Mouse (Mus musculus) embryonic facial prominence, embryonic 13.5 days (tissue): Measurements from ENCODE around the gene Cutc. TPM values are rescaled to one million over a fixed set of nuclear protein-coding genes. Genes with fewer than 3 reads are reported as not detected.

Experiments used
- ATAC-seq: fragments of 200-750 bp; cut with Nextera tagmentation; 2 replicates; pipeline ENCODE4 v1.8.0; 2017; ENCODE audit warnings: low read depth; ENCODE audit not compliant: insufficient number of reproducible peaks, insufficient read depth, low FRiP score, low TSS enrichment
- H3K27ac ChIP-seq: fragments of 300-500 bp; sonication (generic); 2 replicates; pipeline ENCODE4 v1.5.1; 2015; ENCODE audit warnings: moderate library complexity, mild to moderate bottlenecking, inconsistent platforms
- H3K27me3 ChIP-seq: fragments of 300-500 bp; sonication (generic); 2 replicates; pipeline ENCODE4 v1.6.1; 2015; ENCODE audit warnings: mild to moderate bottlenecking, inconsistent platforms
- H3K36me3 ChIP-seq: fragments of 300-500 bp; sonication (generic); 2 replicates; pipeline ENCODE4 v1.6.1; 2015; ENCODE audit warnings: mild to moderate bottlenecking, inconsistent platforms
- H3K4me1 ChIP-seq: fragments of 300-500 bp; sonication (generic); 2 replicates; pipeline ENCODE4 v1.6.1; 2015; ENCODE audit warnings: inconsistent platforms
- H3K4me2 ChIP-seq: fragments of 300-500 bp; sonication (generic); 2 replicates; pipeline ENCODE4 v1.6.1; 2015; ENCODE audit warnings: moderate library complexity, mild to moderate bottlenecking, inconsistent platforms
- H3K4me3 ChIP-seq: fragments of 300-500 bp; sonication (generic); 2 replicates; pipeline ENCODE4 v1.5.1; 2015; ENCODE audit warnings: mild to moderate bottlenecking, inconsistent platforms
- H3K9ac ChIP-seq: fragments of 300-500 bp; sonication (generic); 2 replicates; pipeline ENCODE4 v1.6.1; 2015; ENCODE audit warnings: mild to moderate bottlenecking, inconsistent platforms
- H3K9me3 ChIP-seq: fragments of 300-500 bp; sonication (generic); 2 replicates; pipeline ENCODE4 v1.6.1; 2016; ENCODE audit warnings: inconsistent platforms
- WGBS: fragments of 180-500 bp; shearing (Covaris S2); methylation state at CpG from one replicate; pipeline ENCODE4 v1.1.7; 2015; ENCODE audit warnings: mixed read lengths; 5-methylcytosine and 5-hydroxymethylcytosine counted together
- polyA plus RNA-seq: library from polyadenylated mRNA; unstranded; fragments of >200 nt; fragmentation: Nextera tagmentation; extraction: Ambion mirVana; gene quantifications from 2 replicates; pipeline ENCODE4 v1.2.1, GENCODE M21; 2015

The Cutc gene
- polyA plus RNA-seq: 12.4 and 13.4 TPM in 2 replicates

DNA sequence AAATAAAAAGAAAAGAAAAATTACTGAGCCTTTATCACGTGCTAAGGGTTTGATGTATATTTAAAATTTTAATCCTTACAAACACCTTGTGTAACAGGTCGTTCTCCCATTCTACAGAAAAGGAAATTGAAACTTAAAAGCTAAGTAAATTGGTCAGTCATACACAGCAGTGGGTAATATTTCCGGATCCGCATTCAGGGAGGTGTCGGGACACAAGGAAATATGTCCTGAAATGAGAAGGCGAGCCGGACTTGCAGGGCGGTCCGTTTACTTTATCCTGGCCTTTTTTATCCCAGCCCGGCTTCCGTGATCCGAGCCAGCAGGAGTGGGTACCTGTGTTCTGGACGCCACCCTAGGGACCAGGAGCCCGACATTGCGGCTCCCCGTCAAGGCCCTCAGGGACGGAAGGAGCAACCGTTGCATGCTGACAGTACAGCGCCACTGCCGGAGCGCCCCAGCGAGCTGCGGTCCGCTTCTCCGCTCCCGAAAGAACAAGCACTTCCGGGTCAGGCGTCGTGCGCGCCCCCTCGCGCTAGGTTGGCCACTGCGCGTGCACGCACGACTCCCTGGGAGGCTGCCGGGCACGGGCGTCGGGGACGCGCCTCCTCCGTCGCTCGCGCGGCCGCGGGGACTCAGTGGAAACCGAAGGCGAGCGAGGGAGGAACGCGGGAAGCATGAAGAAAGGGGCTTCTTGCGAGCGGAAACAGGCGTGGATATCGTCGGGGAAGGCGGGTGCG is at the start of gene Cutc, which contains the start of gene Cox15:
Cutc (plus strand) TSS at position 508 of the 737 bp plus-strand sequence.
Cox15 (minus strand) TSS at position 512 of the 737 bp plus-strand sequence.
- H3K9ac ChIP-seq: peak within 1 kb of the TSS; percentile 83
- H3K4me2 ChIP-seq: peak within 1 kb of the TSS; percentile 59
- ATAC-seq: peak; percentile 85
- H3K4me3 ChIP-seq: peak within 1 kb of the TSS; percentile 70
- no peaks in the 10 kb centered on the region for H3K27me3 ChIP-seq
- H3K9me3 ChIP-seq: no peaks in the 10 kb centered on the region
- peaks cover 27% of the 10 kb centered on the region for H3K36me3 ChIP-seq
- H3K4me1 ChIP-seq: peaks cover 10% of the 10 kb centered on the region
- H3K27ac ChIP-seq: peak within 1 kb of the TSS; percentile 96
- WGBS: under 1% methylated on average over 62 of the region's 62 CpGs

DNA sequence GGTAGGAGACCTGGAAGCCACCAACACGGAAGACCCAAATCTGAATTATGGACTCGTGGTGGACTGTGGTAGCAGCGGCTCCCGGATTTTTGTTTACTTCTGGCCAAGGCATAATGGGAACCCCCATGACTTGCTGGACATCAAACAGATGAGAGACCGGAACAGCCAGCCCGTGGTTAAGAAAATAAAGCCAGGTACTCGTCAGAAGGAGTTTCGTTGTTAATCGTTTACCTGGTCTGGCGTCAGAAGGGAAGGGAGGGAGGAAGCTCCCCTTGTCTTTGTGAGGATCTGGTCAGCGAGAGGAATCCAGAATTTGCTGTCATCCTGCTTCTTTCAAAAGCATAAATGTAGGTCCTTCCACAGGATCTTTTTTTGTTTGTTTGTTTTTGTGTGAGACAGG is 48.6 kb upstream of the Cutc start:
- ATAC-seq: no peak
- H3K27me3 ChIP-seq: no peaks in the 10 kb centered on the region
- no peak overlapping the region for H3K27ac ChIP-seq
- WGBS: 86% methylated on average over 11 of the region's 11 CpGs
- H3K36me3 ChIP-seq: peaks cover 77% of the 10 kb centered on the region
- no peak overlapping the region for H3K9ac ChIP-seq
- H3K4me1 ChIP-seq: no peaks in the 10 kb centered on the region
- H3K4me2 ChIP-seq: no peak overlapping the region
- H3K4me3 ChIP-seq: no peak overlapping the region
- H3K9me3 ChIP-seq: no peaks in the 10 kb centered on the region

DNA sequence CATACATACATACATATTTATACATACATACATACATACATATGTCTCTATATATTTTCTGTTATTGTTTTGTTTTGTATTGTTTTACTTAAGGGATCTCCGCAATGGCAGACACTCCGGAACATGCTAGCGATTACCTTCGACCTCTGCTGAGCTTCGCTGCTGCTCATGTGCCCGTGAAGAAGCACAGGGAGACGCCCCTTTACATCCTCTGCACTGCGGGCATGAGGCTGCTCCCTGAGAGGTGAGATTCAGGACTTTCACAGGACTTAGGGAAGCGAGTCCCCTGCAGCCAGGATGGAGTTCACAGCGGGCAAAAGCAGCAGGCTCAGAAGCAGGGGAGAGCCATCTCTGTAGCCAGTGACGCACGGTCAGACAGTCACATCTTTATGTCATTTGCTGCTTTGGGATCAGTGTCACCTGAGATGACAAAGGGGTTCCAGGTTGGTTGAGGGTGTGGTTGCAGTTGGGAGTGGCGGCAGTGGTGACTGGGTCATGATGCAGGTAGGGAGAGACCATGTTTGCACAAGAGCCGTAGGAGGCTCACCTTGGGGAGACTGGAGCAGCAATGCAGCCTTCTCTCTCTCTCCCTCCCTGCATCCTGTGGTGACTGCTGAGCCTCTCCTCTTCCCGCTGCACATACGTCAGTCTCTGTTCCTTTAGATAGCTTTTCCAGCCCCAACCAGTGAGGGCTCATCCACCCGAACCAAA is 47.9 kb upstream of the Cutc start:
- no peaks in the 10 kb centered on the region for H3K9me3 ChIP-seq
- WGBS: 87% methylated on average over 17 of the region's 17 CpGs
- H3K4me2 ChIP-seq: no peak overlapping the region
- no peaks in the 10 kb centered on the region for H3K4me1 ChIP-seq
- peaks cover 74% of the 10 kb centered on the region for H3K36me3 ChIP-seq
- no peak overlapping the region for H3K9ac ChIP-seq
- ATAC-seq: no peak
- H3K27me3 ChIP-seq: no peaks in the 10 kb centered on the region
- H3K4me3 ChIP-seq: no peak overlapping the region
- H3K27ac ChIP-seq: no peak overlapping the region

DNA sequence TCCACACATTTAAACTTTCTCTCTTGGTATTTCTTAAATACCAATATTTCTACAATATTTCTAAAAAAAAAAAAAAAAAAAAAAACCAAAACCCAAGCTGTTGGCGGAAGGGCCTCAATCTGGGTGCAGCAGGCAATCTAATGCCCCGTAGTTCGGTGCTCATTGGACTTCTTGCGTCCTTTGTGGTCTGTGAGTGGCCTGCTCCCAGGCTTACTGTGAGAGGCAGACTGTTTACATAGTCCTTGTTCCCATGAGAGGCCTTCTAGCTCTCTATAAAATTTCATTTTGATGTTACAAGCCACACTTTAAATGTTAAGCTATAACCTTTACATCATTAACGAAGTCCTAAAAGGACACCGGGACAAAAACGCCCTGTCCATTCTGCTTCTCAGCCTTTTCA is 44.6 kb upstream of the Cutc start:
- no peak overlapping the region for H3K27ac ChIP-seq
- H3K4me2 ChIP-seq: no peak overlapping the region
- H3K9me3 ChIP-seq: no peaks in the 10 kb centered on the region
- H3K27me3 ChIP-seq: no peaks in the 10 kb centered on the region
- no peaks in the 10 kb centered on the region for H3K4me1 ChIP-seq
- ATAC-seq: no peak
- H3K4me3 ChIP-seq: no peak overlapping the region
- H3K36me3 ChIP-seq: peaks cover 59% of the 10 kb centered on the region
- H3K9ac ChIP-seq: no peak overlapping the region
- 95% methylated on average over 7 of the region's 7 CpGs for WGBS

DNA sequence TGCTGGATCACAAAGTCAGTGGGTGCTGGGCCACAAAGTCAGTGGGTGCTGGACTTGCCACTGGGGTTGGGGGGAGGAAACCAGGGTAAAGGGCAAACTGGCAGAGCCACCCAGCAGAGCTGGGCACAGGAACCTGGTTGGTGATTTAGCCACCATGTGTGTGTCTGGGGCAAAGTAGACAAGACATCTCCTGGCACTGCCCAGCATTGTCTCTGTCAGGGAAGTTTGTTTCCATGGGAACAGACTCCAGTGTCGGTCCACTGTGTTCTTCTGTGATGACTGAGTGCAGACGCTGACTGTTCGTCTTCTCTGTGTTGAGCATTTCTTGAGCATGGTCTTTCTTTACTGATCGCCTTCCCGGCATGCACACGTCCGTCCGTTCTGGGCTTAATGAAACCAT is 43.5 kb upstream of the Cutc start:
- peaks cover 54% of the 10 kb centered on the region for H3K36me3 ChIP-seq
- no peak for ATAC-seq
- no peaks in the 10 kb centered on the region for H3K4me1 ChIP-seq
- no peak overlapping the region for H3K27ac ChIP-seq
- no peaks in the 10 kb centered on the region for H3K27me3 ChIP-seq
- WGBS: 80% methylated on average over 8 of the region's 8 CpGs
- H3K4me3 ChIP-seq: no peak overlapping the region
- H3K4me2 ChIP-seq: no peak overlapping the region
- no peak overlapping the region for H3K9ac ChIP-seq
- H3K9me3 ChIP-seq: no peaks in the 10 kb centered on the region

DNA sequence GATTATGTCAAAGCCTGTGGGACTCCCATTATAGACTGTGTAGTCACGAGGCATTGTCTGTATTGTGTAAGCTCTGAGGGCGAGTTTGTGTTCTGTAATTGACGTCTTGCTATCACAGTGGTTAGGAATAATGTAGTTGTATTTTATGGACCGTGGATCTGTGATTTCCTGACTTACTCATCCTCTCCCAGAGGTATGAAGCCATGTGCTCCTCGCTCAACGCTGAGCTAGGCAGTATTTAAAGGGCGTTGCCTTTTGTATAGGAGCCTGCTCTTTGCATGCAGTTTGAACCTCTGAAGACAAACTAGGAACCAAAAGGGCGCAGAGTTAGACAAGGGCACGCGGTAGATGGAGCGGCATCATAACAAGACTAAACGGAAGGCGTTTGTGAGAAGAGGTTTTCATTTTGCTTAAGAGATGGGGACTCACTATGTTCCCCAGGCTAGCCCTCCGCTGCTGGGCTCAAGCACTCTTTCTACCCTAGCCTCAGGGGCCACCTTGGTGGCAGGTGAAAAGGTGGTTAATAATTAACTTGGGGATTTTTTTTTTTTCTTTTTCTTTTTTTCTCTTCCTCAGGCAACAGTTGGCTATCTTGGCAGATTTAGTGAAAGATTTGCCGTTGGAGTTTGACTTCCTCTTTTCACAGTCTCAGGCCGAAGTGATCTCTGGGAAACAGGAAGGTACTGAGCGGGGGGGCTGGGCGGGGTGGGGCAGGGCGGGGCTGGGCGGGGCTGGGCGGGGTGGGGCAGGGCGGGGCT is 41.5 kb upstream of the Cutc start:
- H3K27me3 ChIP-seq: no peaks in the 10 kb centered on the region
- H3K9me3 ChIP-seq: no peaks in the 10 kb centered on the region
- peaks cover 38% of the 10 kb centered on the region for H3K36me3 ChIP-seq
- H3K4me2 ChIP-seq: no peak overlapping the region
- no peak overlapping the region for H3K27ac ChIP-seq
- ATAC-seq: no peak
- no peak overlapping the region for H3K9ac ChIP-seq
- H3K4me3 ChIP-seq: no peak overlapping the region
- H3K4me1 ChIP-seq: no peaks in the 10 kb centered on the region
- WGBS: 64% methylated on average over 22 of the region's 22 CpGs

DNA sequence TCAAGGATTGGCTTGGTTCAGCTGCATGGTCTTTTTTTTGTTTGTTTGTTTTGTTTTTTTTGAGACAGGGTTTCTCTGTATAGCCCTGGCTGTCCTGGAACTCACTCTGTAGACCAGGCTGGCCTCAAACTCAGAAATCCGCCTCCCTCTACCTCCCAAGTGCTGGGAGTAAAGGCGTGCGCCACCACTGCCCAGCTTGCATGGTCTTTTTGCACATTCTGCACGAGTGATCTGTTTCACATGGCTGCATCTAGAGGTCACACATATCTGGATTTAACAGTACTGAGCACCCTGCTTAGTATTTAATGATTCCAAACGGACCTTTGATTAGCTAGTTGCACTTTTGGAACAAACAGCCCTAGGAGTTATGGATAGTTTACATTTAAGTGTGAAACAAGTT is 40.8 kb upstream of the Cutc start:
- 79% methylated on average over 5 of the region's 5 CpGs for WGBS
- Histone ChIP-seq H3K4me1 (no peaks in the 10 kb centered on the region), H3K9ac (no peak overlapping the region), H3K27ac (no peak overlapping the region), H3K27me3 (no peaks in the 10 kb centered on the region), H3K4me3 (no peak overlapping the region), H3K4me2 (no peak overlapping the region), H3K36me3 (peaks cover 34% of the 10 kb centered on the region), H3K9me3 (no peaks in the 10 kb centered on the region)
- ATAC-seq: no peak

DNA sequence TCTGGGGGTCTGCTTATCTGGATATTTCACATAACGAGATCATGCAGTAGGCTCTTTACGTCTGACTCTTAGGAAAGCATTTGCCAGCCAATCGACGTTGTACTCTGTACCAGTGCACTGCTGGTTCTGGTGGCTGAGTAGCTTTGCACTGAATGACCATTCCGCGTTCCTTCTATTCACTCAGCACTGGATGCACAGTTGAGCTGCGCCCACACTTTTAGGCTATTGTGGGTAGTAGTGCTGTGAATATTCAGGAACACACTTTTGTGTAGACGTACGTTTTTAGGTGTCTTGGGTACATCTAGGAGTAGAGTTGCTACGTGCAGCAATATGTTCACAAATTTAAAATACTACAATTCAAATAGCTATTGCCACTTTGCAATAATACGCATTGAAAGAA is 32.7 kb upstream of the Cutc start:
- H3K27me3 ChIP-seq: no peaks in the 10 kb centered on the region
- H3K9me3 ChIP-seq: no peaks in the 10 kb centered on the region
- 93% methylated on average over 11 of the region's 11 CpGs for WGBS
- H3K4me3 ChIP-seq: no peak overlapping the region
- H3K27ac ChIP-seq: no peak overlapping the region
- peaks cover 72% of the 10 kb centered on the region for H3K36me3 ChIP-seq
- H3K4me2 ChIP-seq: no peak overlapping the region
- ATAC-seq: no peak
- no peaks in the 10 kb centered on the region for H3K4me1 ChIP-seq
- H3K9ac ChIP-seq: no peak overlapping the region

DNA sequence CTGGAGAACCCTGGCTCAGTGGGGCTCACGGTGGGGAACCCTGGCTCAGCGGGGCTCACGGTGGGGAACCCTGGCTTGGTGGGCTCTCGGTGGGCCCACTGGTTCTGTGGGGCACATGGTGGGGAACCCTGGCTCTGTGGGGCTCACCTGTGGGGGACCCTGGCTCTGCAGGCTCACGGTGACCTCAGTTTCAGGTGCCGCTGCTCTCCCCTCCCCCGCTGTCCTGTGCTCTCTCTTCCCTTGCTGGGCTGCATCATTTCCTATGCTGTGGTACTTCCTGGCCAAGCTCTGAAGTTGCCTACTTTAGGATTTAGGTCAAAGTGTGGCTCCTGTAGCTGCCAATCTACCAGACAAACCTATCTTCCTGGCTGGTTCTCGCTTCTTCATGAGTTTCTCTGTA is 29.9 kb upstream of the Cutc start:
- no peak for ATAC-seq
- H3K27ac ChIP-seq: no peak overlapping the region
- no peak overlapping the region for H3K4me3 ChIP-seq
- peaks cover 88% of the 10 kb centered on the region for H3K36me3 ChIP-seq
- H3K9me3 ChIP-seq: no peaks in the 10 kb centered on the region
- H3K9ac ChIP-seq: no peak overlapping the region
- H3K4me2 ChIP-seq: no peak overlapping the region
- H3K4me1 ChIP-seq: no peaks in the 10 kb centered on the region
- H3K27me3 ChIP-seq: no peaks in the 10 kb centered on the region
- 73% methylated on average over 8 of the region's 8 CpGs for WGBS

DNA sequence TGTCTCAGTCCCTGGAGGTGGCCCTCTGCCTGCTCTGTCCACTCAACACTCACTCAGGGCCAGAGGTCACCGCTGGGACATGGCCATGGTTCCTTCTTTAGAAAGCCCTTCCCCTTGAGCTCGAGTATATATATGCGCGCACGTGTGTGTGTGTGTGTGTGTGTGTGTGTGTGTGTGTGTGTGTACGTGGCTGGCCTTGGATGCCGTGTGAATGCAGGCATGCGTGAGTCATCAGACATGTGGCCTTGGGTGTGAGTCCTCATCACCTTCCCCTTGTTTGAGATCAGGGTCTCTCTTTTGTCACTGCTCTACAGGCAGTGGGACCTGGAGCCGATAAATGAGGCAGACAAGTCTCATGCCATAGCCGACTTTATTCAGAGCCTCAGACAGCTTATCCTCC is 29.3 kb upstream of the Cutc start:
- Histone ChIP-seq H3K4me3 (no peak overlapping the region), H3K27me3 (no peaks in the 10 kb centered on the region), H3K4me2 (no peak overlapping the region), H3K9ac (no peak overlapping the region), H3K36me3 (peaks cover 88% of the 10 kb centered on the region), H3K27ac (no peak overlapping the region), H3K9me3 (no peaks in the 10 kb centered on the region), H3K4me1 (no peaks in the 10 kb centered on the region)
- no peak for ATAC-seq
- WGBS: 84% methylated on average over 10 of the region's 10 CpGs

DNA sequence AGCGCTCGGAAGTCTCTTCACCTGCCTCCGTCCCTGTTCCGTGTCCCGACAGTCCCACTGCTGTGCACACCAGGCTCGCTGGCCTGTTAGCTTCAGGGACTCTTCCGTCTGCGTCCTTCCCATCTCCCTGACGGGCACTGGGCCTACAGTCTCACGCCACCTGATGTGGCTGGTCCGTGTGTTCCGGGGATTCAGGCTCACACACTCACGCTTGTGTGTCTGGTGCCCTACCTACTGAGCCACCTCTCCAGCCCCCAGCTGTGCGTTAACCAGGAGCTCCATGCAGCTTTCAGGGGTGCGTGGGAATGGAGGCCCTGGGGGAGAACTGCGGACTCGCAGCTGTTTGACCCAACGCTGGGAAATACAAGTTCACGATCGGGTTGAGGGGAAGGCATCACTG is 28.6 kb upstream of the Cutc start:
- Histone ChIP-seq H3K4me3 (no peak overlapping the region), H3K9ac (no peak overlapping the region), H3K4me1 (no peaks in the 10 kb centered on the region), H3K36me3 (peaks cover 87% of the 10 kb centered on the region), H3K27me3 (no peaks in the 10 kb centered on the region), H3K4me2 (no peak overlapping the region), H3K9me3 (no peaks in the 10 kb centered on the region), H3K27ac (no peak overlapping the region)
- no peak for ATAC-seq
- 93% methylated on average over 20 of the region's 20 CpGs for WGBS
